Mouse (Mus musculus): ENCODE measurements at regions not wholly inside any gene's neighbourhood (a gene's known extent, or its start where the extent isn't known, plus 50 kb on each side); places are given as distances from the start of the nearest gene placed in this dataset.

DNA sequence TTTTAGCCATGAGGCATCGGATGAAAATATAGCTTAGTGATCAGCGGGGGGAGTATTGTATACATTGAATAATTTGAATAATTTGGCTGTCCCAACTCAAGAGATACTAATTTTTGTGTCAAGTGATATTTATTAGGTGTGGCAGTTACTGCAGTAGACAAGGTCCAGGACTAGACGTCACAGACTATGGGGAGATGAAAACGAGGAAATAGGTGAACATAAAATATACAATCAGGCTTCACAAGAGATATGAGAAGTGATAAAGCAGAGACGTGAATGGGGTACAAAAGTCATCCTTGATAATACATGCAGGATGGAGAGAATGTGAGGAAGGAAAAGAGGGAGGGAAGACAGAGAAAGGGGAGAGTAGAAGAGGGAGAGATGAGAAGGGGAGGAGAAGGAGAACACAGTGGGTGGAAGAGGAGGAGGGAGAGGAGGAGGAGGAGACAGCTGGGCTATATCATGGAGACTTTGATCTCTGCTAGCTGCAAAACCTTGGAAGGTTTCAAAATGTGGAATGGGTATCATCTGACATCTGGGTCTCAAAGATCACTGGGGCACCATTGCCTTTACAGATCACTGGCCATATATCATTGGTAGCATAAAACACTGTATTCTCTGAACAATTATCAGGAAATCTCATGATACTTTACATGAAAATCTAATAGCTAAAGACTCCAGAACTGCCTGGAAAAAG is 263.0 kb upstream of the Ptger4 start:
- intact Hi-C loops (cut with DNase I), result no loop called here

GRCm38 (mm10) chr15:5507545-5507913 is 263.5 kb upstream of the Ptger4 start:
- DNase-seq (ENCODE audit: low spot score in 2 of 2), result no peak
- intact Hi-C loops (cut with DNase I), result no loop called here

More for the DNA sequence above, 263.0 kb upstream of the Ptger4 start:
- DNase-seq (ENCODE audit: low spot score in 2 of 2), result no peak

DNA sequence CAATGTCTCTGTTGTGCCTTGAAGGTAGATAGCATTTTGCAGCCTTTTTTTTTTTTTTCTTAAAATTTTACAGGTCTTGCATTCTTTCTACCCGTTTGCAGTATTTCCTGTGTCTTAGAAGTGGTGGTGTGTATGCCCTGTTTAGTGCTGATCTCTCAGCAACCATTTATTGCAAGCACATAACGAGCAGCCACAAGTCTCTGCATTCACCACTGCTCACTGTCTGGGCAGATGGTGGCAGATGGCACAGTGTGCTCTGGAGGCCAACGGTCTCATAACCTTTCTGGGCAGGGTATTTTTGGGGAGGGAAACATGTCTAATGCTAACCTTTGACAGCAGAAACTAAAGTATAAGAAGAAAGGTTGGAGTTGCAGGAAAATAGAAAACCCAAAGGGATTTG is 266.1 kb upstream of the Ptger4 start:
- intact Hi-C loops (cut with DNase I), result no loop called here
- no peak for DNase-seq (ENCODE audit: low spot score in 2 of 2)

GRCm38 (mm10) chr15:5511046-5511445 is 267.1 kb upstream of the Ptger4 start:
- no peak for DNase-seq (ENCODE audit: low spot score in 2 of 2)

DNA sequence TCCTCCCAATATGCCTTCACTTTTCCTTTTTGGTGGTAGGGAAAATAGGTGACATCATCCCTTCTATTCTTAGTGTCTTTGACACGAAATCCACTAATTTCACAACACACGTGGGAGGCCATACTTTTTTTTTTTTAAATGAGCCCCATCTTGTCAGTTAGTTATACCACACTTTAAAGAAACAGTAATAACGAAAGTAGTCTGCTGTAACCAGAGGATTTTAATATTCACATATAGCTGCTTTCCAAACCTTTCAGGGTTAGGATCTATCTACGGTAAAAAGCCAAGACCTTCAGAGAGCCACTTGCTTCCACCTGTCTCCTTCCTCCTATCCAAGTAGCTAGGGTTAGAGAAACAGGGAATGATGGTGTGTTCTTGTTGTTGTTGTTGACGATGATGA is 268.6 kb upstream of the Ptger4 start:
- intact Hi-C loops (cut with DNase I), result no loop called here
- DNase-seq (ENCODE audit: low spot score in 2 of 2), result no peak

More at GRCm38 (mm10) chr15:5511046-5511445, 267.1 kb upstream of the Ptger4 start:
- intact Hi-C loops (cut with DNase I), result no loop called here

DNA sequence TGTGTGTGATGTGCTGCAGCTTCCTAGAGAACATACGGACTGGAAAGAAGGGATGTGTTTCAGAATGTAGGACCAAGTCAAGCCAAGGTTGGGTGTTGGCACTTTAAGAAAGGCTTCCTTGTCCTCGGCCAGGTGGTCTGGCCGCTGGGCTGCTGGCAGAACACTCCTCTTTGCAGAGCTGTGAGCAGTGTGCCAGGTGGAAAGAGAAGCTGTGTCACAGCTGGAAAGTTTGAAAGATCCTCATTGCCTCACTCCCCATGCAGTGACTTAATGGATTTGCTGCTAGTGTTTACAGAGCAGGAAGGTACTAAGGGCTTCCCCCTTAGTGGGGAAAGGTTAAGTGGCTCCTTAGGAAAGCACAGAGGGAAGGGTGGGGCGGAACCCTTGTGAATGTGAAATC is 269.2 kb upstream of the Ptger4 start:
- intact Hi-C loops (cut with DNase I), result no loop called here
- no peak for DNase-seq (ENCODE audit: low spot score in 2 of 2)

- DNase-seq (ENCODE audit: low spot score in 2 of 2), result no peak
- intact Hi-C loops (cut with DNase I), result no loop called here
Observed at GRCm38 (mm10) chr15:5514217-5514616, 270.2 kb upstream of the Ptger4 start.

DNA sequence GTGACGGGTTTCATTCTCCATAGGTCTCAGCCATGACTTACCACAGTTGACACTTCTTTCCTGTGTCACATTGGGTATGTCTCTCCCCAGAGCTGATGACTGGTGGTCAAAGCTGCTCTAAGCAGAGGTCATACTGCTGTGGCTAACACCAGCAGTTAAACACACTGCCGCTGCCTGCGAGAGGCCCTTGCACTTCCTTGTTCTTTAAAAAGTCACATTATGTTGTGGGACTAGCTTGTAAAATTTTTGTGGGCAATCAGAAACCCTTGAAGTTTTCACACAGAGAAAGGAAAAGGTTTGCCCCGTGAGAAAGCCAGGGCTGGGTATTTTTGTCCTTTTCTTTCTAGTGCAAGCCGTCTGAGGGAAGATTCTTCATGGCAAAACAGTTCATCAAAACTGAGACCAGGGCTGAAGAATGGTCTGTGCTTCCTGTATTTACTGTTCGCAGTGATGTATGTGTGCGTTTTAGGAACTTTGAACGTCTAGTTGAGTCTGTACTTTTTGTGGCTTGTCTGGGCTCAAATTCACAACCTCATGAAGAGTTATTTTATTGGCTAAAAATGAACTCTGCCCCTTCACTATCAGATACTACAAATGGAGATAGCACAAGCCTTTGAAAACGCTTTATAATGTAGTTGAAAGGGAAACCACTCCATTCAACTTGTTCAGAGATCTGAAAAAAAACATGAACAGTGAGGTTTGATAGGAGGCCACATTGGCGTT is 273.4 kb upstream of the Ptger4 start:
- no peak for DNase-seq (ENCODE audit: low spot score in 2 of 2)
- intact Hi-C loops (cut with DNase I), result no loop called here

DNA sequence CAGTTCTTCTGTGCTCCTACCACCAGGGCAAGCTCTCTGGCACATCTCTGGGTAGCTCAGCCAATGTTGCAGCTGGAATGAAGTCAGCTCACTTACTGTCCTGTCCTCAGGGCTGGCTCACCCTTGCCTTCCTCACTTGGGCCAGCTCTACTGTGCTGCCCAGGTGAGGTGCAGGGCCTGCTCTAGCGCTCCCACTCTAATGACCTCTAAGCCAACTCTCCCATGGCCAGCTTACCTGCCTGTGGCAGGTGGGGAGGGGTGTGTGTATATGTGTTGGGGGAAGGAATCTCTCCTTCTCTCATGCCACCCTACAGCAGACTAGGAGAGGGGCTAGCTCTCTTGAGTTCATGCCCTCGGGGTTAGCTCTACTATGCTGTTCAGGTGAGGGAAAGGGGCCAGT is 275.6 kb upstream of the Ptger4 start:
- intact Hi-C loops (cut with DNase I), result no loop called here
- DNase-seq (ENCODE audit: low spot score in 2 of 2), result no peak

- no peak for DNase-seq (ENCODE audit: low spot score in 2 of 2)
- intact Hi-C loops (cut with DNase I), result no loop called here
Observed at GRCm38 (mm10) chr15:5519997-5520396, 276.0 kb upstream of the Ptger4 start.

DNA sequence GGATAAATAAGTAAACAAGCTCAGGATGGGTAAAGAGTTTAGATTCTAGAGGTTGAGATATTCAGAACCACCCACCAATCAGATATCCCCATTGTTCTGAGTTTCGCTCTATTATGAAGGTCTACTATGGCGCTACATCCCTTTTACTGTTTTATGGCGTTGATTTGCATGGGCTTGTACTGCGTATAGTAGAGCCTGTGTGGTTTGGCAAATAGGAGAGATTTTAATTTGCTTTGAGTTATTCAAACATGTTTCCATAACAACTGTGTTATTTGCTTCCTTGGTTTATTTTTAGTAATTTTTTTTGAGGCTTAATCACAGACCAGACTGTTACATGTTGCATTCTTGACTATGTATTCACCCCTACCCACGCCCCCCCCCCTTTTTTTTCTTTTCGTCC is 284.6 kb upstream of the Ptger4 start:
- intact Hi-C loops (cut with DNase I), result no loop called here
- no peak for DNase-seq (ENCODE audit: low spot score in 2 of 2)

DNA sequence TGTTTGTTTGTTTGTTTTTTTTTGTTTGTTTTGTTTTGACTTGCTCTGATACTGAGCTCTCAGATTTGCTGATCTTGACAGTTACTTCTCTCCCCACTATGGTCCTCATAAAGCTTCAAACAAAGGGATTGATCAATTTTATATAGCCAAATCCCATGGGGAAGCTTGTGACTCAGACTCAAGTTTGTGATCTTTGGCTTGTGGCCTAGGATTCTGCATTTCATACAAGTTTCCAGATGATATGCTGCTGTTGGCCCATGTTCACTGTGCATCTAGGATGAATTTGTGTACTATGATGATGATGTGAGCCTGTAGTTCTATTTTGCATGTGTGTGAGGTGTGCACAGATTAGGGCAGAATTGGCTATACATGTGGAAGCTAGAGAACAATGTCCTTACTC is 289.7 kb upstream of the Ptger4 start:
- intact Hi-C loops (cut with DNase I), result no loop called here
- no peak for DNase-seq (ENCODE audit: low spot score in 2 of 2)

GRCm38 (mm10) chr15:5537432-5537831 is 293.4 kb upstream of the Ptger4 start:
- intact Hi-C loops (cut with DNase I), result no loop called here
- no peak for DNase-seq (ENCODE audit: low spot score in 2 of 2)

DNA sequence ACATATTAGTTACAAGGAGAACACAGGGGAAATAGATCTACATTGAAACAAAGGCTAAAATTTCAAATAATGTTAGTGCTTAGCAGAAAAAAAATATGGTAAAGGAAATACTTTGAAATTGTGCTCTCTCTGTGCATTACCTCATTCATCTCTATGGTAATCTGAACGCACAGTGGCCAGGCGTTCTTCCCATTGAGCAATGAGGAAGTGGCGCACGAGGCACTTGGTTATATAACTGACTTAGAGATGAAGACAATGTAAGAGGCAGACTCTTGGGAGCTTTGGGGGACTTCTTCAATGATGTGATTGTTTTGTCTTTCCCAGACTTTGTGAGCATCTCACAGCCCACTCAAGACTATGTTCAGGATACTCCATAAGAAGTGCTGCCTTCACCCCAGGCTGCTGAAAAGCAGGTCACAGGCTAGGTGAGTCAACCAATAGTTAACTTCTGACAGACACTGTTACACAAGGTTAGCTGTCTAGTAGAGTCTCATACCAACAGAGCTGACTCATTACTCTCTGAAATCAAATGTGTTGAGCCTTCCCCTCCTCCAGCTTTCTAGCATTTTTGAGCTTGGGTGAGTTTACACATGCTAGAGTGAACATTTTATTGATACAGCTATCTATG is 295.4 kb upstream of the Ptger4 start:
- intact Hi-C loops (cut with DNase I), result no loop called here
- DNase-seq (ENCODE audit: low spot score in 2 of 2), result no peak

GRCm38 (mm10) chr15:5554526-5554925 is 310.5 kb upstream of the Ptger4 start:
- intact Hi-C loops (cut with DNase I), result no loop called here
- DNase-seq (ENCODE audit: low spot score in 2 of 2), result no peak

- intact Hi-C loops (cut with DNase I), result no loop called here
- no peak for DNase-seq (ENCODE audit: low spot score in 2 of 2)
Observed at GRCm38 (mm10) chr15:5554926-5555325, 310.9 kb upstream of the Ptger4 start.

- no peak for DNase-seq (ENCODE audit: low spot score in 2 of 2)
- intact Hi-C loops (cut with DNase I), result no loop called here
Observed at GRCm38 (mm10) chr15:5555381-5556066, 311.5 kb upstream of the Ptger4 start.

DNA sequence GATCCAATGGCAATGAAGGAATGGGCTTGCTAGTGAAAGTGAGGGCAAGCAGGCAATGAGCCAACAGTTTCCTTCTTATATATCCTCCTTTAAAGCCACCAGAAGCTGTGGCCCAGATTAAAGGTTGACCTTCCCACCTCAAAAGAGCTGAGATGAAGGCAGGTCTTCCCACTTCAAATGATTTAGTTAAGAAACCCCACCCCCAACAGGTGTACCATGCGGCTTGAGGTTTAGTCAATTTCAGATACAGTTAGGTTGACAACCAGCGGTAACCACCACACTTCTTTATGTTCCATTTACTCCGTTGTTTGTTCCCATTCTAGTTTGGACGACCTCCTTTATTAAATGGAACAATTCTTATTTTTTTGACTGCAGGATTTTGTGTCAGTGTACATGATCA is 317.8 kb upstream of the Ptger4 start:
- intact Hi-C loops (cut with DNase I), result no loop called here
- no peak for DNase-seq (ENCODE audit: low spot score in 2 of 2)

DNA sequence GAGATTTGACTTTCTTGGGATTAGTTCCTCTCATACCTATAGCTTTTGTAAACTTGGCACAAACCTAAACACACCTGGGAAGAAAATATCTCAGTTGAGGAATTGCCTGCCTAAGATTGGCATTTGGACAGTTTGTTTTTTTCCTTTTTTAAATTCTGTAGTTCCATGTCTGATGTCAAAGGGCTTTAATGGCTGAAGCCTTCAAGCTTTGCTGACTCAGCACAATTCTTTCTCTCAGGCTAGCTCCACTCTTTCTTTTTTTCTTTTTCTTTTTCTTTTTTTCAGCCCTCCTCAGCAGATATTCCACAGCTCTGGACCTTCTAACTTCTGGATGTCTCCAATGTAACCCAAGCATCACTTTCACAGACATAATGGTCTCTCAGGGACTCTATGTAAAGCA is 330.4 kb upstream of the Ptger4 start:
- intact Hi-C loops (cut with DNase I), result no loop called here
- no peak for DNase-seq (ENCODE audit: low spot score in 2 of 2)

GRCm38 (mm10) chr15:5579559-5579958 is 335.6 kb upstream of the Ptger4 start:
- intact Hi-C loops (cut with DNase I), result no loop called here
- no peak for DNase-seq (ENCODE audit: low spot score in 2 of 2)

- DNase-seq (ENCODE audit: low spot score in 2 of 2), result no peak
- intact Hi-C loops (cut with DNase I), result no loop called here
Observed at GRCm38 (mm10) chr15:5580416-5580815, 336.4 kb upstream of the Ptger4 start.
